Mouse (Mus musculus): ENCODE measurements around the gene Arhgap8.

- TF ChIP-seq CTCF (IDR thresholded peaks at IDR 0.05; ENCODE audit: low read depth), result no peak
- no peak for TF ChIP-seq EP300 (IDR thresholded peaks at IDR 0.05; ENCODE audit: low read depth)
Measured at GRCm38 (mm10) chr15:84672616-84673015, 47.2 kb upstream of the Arhgap8 start.
